Mouse (Mus musculus): ENCODE results near the gene Pgbd5. TPM values are rescaled to one million over a fixed set of nuclear protein-coding genes. Genes with fewer than 3 reads are reported as not detected.

Gene Pgbd5
- total and polyA plus RNA-seq, 2 experiments from 2014 or later, result 13.5 to 77.0 TPM

- ATAC-seq (ENCODE audit: low FRiP score) (no peak), DNase-seq (ENCODE audit: low spot score) (no peak)
- no peak overlapping the region for H3K9ac ChIP-seq (replicated peaks; ENCODE audit: low read length, poor library complexity, severe bottlenecking)
- H3K27ac ChIP-seq (ENCODE audit: low read depth, low read length), result no peak overlapping the region
- H3K4me2 ChIP-seq (ENCODE audit: low read depth, low read length, poor library complexity, severe bottlenecking), result no peak overlapping the region
- H3K4me3 ChIP-seq (ENCODE audit: low read depth, low read length), result no peak overlapping the region
- no peak for TF ChIP-seq CTCF (IDR thresholded peaks at IDR 0.05)
- no peaks in the 10 kb centered on the region for H3K27me3 ChIP-seq (ENCODE audit: insufficient read depth, low read length)
- H3K9me3 ChIP-seq (ENCODE audit: low read length), result no peaks in the 10 kb centered on the region
- H3K36me3 ChIP-seq (ENCODE audit: insufficient read depth, low read length), result peaks cover 18% of the 10 kb centered on the region
- WGBS, result 95% methylated on average over 23 of the region's 23 CpGs
- no peaks in the 10 kb centered on the region for H3K4me1 ChIP-seq (ENCODE audit: insufficient read depth, low read length)
Observed at GRCm38 (mm10) chr8:124371410-124372123, 67.9 kb downstream of the Pgbd5 start.

DNA sequence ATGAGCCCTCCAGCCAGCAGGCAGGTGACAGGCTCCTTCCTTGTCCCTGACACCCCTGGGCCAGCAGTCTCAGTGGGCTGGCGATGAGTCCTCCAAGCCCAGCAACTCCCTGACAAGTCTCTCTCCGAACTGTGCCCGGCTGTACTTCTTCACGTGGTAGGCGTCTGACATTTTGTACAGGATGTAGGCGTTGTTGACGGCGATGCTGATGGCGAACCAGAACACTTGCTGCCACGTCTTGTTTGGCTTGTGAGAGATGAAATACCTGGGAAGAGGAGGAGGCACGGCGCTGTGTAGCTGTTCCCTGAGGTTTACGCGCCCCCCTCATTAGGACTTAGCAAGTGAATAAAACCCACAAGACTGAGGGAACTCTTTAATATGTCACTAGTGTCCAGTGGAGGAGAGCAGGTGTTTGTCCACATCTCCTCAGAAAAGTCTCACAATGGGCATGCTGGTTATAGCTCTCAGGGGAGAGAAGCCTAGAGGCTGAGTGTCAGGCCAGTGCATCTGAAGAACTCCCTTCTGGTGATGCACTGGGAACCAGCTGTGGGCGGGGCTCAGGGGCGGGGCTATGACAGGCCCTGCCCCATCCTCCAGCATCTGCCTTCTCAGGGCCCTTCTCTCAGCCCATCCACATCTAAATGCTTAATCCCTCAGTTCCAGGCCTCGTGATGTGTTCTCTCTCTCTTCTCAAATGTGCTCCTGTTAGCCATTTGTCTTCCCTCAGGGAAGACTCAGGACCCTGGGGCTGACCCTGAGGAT lies 68.9 kb downstream of the Pgbd5 start:
- no peak overlapping the region for H3K27ac ChIP-seq (ENCODE audit: low read depth, low read length)
- WGBS, result 75% methylated on average over 17 of the region's 17 CpGs
- H3K9ac ChIP-seq (replicated peaks; ENCODE audit: low read length, poor library complexity, severe bottlenecking), result no peak overlapping the region
- no peaks in the 10 kb centered on the region for H3K9me3 ChIP-seq (ENCODE audit: low read length)
- H3K36me3 ChIP-seq (ENCODE audit: insufficient read depth, low read length), result peaks cover 11% of the 10 kb centered on the region
- no peak for DNase-seq (ENCODE audit: low spot score)
- no peaks in the 10 kb centered on the region for H3K27me3 ChIP-seq (ENCODE audit: insufficient read depth, low read length)
- no peak overlapping the region for H3K4me3 ChIP-seq (ENCODE audit: low read depth, low read length)
- no peak for ATAC-seq (ENCODE audit: low FRiP score)
- no peaks in the 10 kb centered on the region for H3K4me1 ChIP-seq (ENCODE audit: insufficient read depth, low read length)
- H3K4me2 ChIP-seq (ENCODE audit: low read depth, low read length, poor library complexity, severe bottlenecking), result no peak overlapping the region
- TF ChIP-seq CTCF (IDR thresholded peaks at IDR 0.05), result no peak

DNA sequence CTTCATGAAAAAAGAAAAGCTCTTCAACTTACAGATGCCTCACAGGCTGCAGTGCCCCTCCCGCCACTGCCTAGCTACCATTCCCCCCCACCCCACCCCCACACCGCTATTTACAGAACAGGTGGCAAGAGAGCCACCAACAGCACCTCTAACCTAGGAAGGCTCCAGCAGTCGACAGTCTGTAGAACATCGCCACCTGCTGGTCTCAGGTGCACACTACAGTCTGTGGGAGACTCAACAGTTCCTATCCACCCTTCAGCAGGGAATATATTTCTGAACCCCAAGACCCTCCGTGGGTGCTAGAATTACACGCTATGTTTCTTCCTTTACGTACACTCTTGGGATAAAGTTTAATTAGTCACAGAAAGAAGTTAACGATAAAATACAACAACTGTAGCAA lies 71.2 kb downstream of the Pgbd5 start:
- Histone ChIP-seq H3K4me3 (ENCODE audit: low read depth, low read length) (no peak overlapping the region), H3K4me1 (ENCODE audit: insufficient read depth, low read length) (no peaks in the 10 kb centered on the region), H3K27me3 (ENCODE audit: insufficient read depth, low read length) (no peaks in the 10 kb centered on the region), H3K27ac (ENCODE audit: low read depth, low read length) (no peak overlapping the region), H3K9me3 (ENCODE audit: low read length) (no peaks in the 10 kb centered on the region), H3K9ac (replicated peaks; ENCODE audit: low read length, poor library complexity, severe bottlenecking) (no peak overlapping the region), H3K4me2 (ENCODE audit: low read depth, low read length, poor library complexity, severe bottlenecking) (no peak overlapping the region), H3K36me3 (ENCODE audit: insufficient read depth, low read length) (no peaks in the 10 kb centered on the region)
- ATAC-seq (ENCODE audit: low FRiP score) (0 out of 2 replicates have a peak, but pooled peaks have one; percentile 34), DNase-seq (ENCODE audit: low spot score) (peak; percentile 88)
- WGBS, result 18% methylated on average over 8 of the region's 8 CpGs
- TF ChIP-seq CTCF (IDR thresholded peaks at IDR 0.05), result peak; percentile 89

- Histone ChIP-seq H3K4me2 (ENCODE audit: low read depth, low read length, poor library complexity, severe bottlenecking) (no peak overlapping the region), H3K9me3 (ENCODE audit: low read length) (no peaks in the 10 kb centered on the region), H3K27ac (ENCODE audit: low read depth, low read length) (no peak overlapping the region), H3K4me3 (ENCODE audit: low read depth, low read length) (no peak overlapping the region), H3K9ac (replicated peaks; ENCODE audit: low read length, poor library complexity, severe bottlenecking) (no peak overlapping the region), H3K36me3 (ENCODE audit: insufficient read depth, low read length) (no peaks in the 10 kb centered on the region), H3K4me1 (ENCODE audit: insufficient read depth, low read length) (no peaks in the 10 kb centered on the region), H3K27me3 (ENCODE audit: insufficient read depth, low read length) (no peaks in the 10 kb centered on the region)
- WGBS, result 93% methylated on average over 15 of the region's 15 CpGs
- DNase-seq (ENCODE audit: low spot score) (no peak), ATAC-seq (ENCODE audit: low FRiP score) (no peak)
- no peak for TF ChIP-seq CTCF (IDR thresholded peaks at IDR 0.05)
Observed at GRCm38 (mm10) chr8:124363337-124363736, 76.1 kb downstream of the Pgbd5 start.

- ATAC-seq (ENCODE audit: low FRiP score) (no peak), DNase-seq (ENCODE audit: low spot score) (no peak)
- Histone ChIP-seq H3K4me2 (ENCODE audit: low read depth, low read length, poor library complexity, severe bottlenecking) (no peak overlapping the region), H3K36me3 (ENCODE audit: insufficient read depth, low read length) (no peaks in the 10 kb centered on the region), H3K9me3 (ENCODE audit: low read length) (no peaks in the 10 kb centered on the region), H3K4me3 (ENCODE audit: low read depth, low read length) (no peak overlapping the region), H3K27ac (ENCODE audit: low read depth, low read length) (no peak overlapping the region), H3K9ac (replicated peaks; ENCODE audit: low read length, poor library complexity, severe bottlenecking) (no peak overlapping the region), H3K27me3 (ENCODE audit: insufficient read depth, low read length) (no peaks in the 10 kb centered on the region), H3K4me1 (ENCODE audit: insufficient read depth, low read length) (no peaks in the 10 kb centered on the region)
- TF ChIP-seq CTCF (IDR thresholded peaks at IDR 0.05), result no peak
- 90% methylated on average over 7 of the region's 7 CpGs for WGBS
Observed at GRCm38 (mm10) chr8:124362589-124362988, 76.9 kb downstream of the Pgbd5 start.

- no peak overlapping the region for H3K4me3 ChIP-seq (ENCODE audit: low read depth, low read length)
- H3K4me2 ChIP-seq (ENCODE audit: low read depth, low read length, poor library complexity, severe bottlenecking), result no peak overlapping the region
- H3K9me3 ChIP-seq (ENCODE audit: low read length), result no peaks in the 10 kb centered on the region
- H3K27ac ChIP-seq (ENCODE audit: low read depth, low read length), result no peak overlapping the region
- H3K4me1 ChIP-seq (ENCODE audit: insufficient read depth, low read length), result no peaks in the 10 kb centered on the region
- H3K27me3 ChIP-seq (ENCODE audit: insufficient read depth, low read length), result no peaks in the 10 kb centered on the region
- DNase-seq (ENCODE audit: low spot score) (no peak), ATAC-seq (ENCODE audit: low FRiP score) (no peak)
- TF ChIP-seq CTCF (IDR thresholded peaks at IDR 0.05), result no peak
- 84% methylated on average over 11 of the region's 11 CpGs for WGBS
- no peak overlapping the region for H3K9ac ChIP-seq (replicated peaks; ENCODE audit: low read length, poor library complexity, severe bottlenecking)
- no peaks in the 10 kb centered on the region for H3K36me3 ChIP-seq (ENCODE audit: insufficient read depth, low read length)
Observed at GRCm38 (mm10) chr8:124361773-124362427, 77.6 kb downstream of the Pgbd5 start.
